Mouse (Mus musculus) megakaryocyte, embryonic 14.5 days (primary cell): ENCODE measurements around the gene Itpr1.

Experiments used
- FLI1 ChIP-seq: IDR thresholded peaks from 2 replicates; pipeline ENCODE4 v1.6.1; 2012; ENCODE audit warnings: low read length, inconsistent platforms, mixed read lengths
- GATA1 ChIP-seq: IDR thresholded peaks from 3 replicates; pipeline ENCODE4 v1.6.1; 2012; ENCODE audit warnings: mixed read lengths, low read length, inconsistent platforms, borderline replicate concordance

GRCm38 (mm10) chr6:108185685-108186009 is 27.2 kb upstream of the Itpr1 start:
- no peak for TF ChIP-seq GATA1
- TF ChIP-seq FLI1 = no peak
